Mouse (Mus musculus) adipocyte (in vitro differentiated cells): ENCODE measurements around the gene Lrat.

Experiments used
- DNase-seq: peaks from one replicate; pipeline ENCODE4 v3.0.0-alpha.2; 2016; ENCODE audit warnings: low spot score

The Lrat gene

DNA sequence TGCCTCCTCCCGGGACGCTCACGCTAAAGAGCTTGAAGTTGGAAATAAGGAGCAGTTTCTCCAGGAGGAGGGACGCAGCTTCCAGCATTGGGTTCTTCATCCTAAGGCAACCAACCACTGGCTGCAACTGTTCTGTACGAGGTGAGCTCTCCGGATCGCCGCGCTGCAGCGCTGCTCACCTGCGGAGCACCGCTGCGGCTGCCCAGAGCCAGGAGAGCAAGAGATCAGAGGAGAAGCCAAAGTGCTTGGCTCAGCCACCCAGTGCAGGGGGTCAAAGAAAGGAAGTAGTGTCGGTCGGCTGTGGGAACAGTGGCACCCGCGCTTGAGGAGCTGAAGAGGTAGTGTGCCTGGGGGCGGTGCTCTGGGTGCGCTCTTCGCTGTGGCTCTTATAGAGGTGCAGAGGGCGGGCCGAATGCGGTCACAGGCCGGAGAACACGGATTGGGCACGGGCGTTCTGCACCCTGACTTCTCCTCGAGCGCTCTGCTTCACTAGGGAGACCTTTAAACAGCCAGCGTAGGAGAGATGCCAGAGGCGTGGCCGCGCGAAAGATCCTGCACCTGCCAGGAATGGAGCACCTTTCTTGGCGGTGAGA lies at the start of gene Lrat:
Gene Lrat (minus strand): TSS at position 361 of the 593 bp plus-strand sequence.
- DNase-seq: no peak

DNA sequence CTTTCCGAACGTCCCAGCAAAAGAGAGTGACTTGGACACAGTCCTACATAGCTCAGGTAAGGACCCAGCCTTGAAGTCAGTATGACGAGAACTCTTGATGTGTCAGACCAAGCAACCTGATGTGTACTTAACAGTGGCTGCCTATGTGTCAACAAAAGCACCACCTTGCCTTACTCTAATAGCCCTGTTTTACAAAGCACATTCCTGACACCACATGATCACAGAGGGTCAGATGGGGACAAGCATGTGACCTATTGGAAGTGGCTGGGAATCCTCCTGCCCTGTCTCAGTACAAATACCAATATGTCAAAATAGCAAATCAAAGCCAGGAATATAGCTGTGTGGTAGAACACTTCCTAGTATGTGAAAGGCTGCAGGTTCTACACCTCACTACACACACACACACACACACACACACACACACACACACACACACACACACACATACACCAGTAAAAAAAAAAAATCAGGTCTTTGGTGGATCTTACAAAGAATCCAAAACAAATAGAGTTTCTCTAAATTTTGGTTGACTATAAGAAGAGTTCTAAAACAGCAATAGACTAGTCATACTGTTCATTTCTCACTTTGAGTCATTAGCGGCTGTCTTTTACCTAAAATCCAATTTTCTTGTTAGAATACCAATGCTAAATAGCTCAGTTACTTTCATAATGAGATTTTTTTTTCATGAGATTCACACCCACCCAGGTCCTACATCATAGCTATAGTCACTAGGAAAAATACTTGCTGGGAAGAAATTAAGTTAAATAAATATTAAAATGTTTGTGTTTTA lies 48.6 kb upstream of the Lrat start:
- DNase-seq: no peak

DNA sequence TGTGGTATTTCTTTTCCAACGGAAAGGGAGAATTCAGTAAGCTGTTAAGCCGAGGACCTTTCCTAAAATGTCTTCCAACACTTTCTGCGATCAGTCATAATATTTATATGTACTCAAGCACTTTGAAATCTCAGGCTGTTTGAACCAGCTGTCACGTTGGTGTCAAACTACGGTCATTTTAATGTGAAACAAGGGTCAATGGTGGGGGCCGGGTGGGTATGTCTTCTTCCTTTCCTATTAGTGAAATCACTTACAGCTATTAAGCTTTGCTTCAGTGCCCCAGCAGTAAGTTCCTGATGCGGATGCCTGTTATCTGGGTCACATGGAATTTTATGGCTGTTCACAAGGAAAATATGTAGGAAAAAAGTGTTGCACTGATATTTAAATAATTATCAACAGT lies 46.9 kb upstream of the Lrat start:
- DNase-seq: no peak

DNA sequence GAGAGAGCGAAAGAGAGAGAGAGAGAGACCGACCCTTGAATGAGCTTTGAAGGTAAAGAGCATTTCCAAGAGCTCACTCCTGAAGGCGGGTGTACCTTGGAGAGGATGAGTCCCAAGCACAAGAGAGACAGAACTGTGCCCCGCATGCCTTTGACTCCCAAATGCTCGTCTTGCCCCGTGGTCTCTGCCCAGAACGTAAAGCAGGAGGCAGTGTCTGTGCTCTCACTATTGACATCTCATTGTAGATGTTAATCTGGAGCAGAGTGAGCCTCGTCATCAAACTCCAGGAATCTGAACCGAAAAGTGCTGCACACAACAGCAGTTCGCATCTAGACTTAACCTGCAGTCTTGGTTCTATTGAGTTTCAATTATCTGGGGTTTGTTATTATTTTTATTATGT lies 46.4 kb upstream of the Lrat start:
- DNase-seq: no peak

DNA sequence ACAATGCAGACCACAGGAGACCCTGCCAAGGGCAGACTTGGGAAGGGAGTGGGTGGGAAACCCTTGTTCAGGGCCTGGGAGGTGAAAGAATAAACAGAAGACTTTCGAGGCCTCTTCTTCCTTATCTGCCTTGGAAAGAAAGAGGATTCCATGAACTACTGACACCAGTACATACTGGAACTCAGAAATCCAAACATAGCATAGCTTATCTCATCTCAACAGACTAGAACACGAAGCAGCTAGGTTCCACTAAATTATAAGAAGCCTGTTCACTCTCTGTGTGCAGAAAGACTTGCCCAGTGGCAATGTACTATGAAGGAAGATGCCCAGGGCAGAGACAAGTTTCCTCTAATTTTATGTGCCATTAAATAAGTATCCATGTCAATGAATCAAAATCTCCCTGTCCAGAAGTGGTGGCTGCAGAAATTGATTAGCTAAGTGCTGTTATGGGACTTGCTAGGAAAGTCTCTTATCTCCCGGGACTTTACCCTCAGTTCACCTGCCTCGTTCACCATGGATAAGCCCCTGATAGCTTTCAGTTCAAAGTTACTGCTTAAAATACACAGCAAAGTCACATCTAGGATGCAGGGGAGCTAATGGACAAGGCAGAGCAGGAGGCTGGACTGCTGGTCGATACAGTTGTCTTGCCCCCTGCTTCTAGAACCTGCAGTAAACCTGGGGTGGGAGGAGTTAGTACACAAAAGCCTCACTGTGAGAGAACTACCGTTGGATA lies 42.8 kb upstream of the Lrat start:
- no peak for DNase-seq

DNA sequence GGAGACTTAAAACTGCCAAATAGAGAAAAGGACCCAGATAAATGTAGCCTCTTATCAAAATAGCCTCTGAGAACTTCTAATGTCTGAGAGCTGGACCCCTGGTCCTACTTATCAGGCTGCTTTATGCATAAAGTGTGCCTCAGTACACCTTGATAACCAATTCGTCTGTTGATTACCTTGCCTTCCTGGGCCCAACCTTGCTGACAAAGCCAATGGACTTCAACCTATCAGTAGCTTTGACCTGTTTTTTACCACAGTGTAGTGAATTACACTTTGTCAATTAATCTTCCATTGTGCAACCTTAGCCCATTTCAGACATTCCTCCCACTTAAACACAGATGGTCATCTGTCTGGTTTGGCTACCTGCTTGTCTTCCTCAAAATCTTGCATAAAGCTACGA lies 24.1 kb upstream of the Lrat start:
- no peak for DNase-seq

DNA sequence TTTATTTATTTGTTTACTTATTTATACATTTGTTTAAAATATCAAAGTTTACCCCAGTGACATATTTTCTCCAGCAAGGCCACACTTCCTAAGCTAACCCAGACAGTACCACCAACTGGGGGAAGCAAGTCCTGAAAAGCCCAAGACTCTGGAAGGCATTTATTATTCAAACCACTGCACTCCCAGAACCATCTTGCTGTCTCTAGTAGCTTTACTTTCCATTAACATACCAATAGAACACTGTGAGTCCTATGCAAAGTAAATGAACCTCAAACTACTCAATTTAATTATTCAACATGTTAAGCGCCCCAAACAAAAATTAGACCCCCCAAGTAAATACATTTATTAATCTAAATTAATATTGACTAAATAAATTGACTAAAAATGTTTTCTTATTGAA lies 11.9 kb upstream of the Lrat start:
- no peak for DNase-seq

DNA sequence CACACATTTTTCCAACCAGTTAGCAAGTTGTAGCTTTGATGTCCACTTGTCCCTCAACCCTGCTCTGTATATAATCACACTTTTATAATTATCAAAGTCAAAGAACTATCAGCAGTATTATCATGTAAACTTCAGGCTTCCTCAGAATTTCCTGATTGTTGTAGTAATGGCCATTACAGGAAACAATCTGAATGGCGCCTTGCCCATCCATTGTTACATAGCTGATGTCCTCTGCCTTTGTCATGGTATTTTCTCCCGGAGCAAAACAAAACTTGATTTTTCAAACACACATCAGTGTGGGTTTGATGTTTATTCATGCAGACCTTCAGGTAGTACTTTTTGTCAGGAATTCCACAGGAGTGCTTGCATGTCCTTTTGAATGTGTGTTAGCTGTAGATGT lies 4.9 kb upstream of the Lrat start:
- DNase-seq: no peak

DNA sequence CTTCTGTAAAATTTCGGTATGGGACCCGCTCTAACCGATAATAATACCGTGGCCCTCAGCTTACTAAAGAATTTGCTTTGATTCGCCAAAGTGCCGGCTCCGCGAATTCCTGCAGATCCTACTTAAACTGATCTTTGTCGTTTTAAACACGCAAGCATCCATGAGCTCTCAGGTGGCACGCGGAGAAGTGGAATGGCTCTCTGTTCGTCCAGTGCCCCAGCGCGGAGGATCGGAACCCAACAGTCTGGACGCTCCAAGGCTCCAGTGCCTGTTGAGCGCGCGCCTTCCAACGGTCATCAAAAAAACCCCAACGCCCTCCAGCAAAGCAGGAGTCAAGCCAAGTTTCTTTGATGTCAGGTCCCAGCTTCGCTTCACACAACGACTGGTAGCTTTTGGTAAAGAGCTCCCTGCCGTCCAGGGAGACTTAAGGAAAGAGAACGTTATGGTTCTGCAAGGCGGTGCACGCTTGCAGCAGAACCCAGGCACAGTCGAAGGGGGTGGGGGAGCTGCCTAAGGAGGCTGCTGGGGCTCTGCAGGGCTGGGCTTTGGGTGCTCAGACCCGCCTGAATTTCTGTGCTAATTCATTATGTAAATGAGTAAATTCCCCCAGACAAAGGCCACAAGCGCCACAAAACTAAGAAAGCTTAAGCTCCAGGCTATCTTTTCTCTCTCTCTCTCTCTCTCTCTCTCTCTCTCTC lies 587 bp upstream of the Lrat start:
- DNase-seq: no peak

DNA sequence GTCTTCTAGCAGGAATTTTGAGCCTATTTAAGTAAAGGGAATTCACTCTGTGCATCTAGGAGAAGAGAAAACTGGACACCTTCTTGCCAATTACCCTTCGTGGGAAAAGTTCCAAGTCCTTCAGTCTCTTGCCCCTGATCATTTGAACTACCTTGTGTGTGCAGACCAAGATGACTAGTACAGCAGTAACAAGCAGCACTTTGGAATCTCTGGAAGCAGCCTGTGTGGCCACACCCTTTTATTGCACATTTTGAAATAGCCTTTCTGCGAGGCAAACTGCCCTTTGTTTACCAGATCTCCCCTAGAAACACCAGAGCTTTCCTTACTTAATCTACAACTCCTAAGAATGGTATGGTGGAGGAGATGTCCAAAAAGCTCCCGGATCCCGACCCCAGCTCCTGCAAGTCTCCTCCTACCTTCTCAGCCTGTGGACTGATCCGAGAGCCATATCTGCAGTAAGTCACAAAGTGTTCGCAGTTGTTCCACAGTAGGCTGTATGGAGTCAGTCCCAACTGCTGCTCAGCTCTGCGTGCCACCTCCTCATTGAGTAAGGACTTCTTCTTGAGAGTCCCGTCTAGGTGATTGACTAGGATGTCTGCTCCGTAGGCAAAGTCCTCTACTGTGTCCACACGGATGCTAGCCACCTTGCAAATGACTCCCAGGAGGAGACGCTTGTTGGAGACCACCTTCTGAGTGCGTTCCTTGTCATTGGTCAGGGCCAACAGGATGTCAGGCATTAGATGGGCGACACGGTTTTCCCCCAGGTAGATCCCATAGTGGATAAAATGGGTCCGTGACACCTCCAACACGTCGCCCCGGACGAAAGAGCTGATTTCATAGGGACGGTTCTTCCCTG lies 788 bp downstream of the Lrat start:
- DNase-seq: no peak

DNA sequence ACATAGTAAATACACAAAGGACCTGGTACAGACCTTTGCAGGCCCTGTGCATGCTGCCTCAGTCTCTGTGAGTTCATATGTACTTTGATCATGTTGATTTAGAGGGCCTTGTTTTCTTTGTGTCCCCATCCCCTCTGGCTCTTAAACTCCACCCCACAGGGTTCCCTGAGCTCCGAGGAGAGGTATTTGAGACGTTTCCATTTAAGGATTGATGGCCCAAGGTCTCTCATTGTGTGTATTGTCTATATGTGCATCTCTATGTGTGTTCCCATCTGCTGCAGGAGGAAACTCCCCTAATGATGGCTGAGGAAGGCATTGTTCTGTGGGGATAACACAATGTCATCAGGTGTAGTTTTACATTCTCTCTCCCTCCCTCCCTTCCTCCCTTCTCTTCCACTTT lies 14.9 kb downstream of the Lrat start:
- DNase-seq: no peak

DNA sequence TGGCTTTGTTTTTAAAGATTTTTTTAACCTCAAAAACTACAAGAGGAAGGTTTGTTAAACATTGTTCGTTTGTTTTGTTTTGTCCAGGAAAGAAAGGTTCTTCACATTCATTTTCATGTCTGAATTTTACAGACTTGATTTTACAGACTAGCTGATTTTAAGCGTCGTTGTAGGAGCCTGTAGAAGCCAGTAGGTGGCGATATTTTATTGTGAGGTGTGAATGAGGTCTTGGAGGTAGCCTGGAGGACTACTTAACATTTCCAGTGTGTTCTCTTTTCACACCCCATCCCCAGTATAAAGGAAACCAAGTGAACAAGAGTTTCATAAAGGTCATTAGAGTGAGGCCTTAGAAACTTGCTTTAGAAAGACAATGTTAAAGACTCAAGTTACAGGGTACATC lies 26.5 kb downstream of the Lrat start:
- peak; percentile 18 for DNase-seq

DNA sequence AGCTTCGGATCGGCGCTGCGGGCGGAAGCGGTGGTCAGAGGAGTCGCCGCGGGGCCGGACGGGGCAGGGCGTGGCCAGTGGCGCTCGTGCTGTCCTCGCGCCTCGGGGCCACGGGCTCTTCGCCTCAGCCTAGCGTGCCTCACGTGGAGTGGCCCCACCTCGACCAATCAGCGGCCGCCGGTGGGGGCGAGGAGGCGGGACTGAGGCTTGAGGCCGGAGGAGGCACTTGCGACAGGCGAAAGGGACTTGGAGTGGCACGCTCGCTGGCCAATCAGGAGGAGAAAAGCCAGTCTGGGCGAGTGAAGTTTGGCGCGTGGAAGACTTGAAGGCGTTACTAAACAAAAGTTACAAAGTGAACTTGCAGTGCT lies 27.4 kb downstream of the Lrat start, which contains the start of gene Rbm46:
Gene Rbm46 (minus strand): TSS at position 112 of the 368 bp plus-strand sequence.
- DNase-seq: no peak

DNA sequence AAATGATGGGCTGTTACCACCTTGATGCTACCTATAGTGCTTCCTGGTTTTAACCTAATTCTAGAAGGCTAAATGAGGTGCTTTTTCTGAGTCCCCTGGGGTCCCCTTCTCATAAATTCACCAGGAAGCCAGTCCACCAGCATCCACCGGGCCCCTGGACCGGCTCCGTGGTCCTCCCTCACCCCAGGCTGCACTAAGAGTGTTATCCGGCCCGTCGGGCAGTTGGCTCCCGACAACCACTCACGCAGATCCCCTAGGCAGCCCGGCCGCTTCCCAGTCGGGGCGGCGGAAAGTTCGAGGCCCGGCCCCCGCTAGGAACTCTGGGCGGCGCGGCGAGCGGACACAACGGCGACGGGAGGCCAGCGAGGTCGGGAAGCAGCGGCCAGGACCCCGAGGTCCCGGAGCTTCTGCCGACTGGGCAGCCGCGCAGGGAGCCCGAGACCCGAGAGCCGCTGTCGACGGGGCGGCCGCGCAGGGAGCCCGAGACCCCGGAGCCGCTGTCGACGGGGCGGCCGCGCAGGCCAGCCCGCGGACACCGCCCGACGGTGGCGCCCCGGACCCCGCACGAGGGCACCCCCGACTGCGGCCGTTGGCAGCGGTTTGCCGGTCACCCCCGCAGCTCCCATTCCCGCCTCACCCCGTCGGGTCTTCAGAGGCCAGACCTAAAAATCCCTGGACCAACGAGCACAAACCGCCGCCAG lies 28.0 kb downstream of the Lrat start:
- DNase-seq: no peak

DNA sequence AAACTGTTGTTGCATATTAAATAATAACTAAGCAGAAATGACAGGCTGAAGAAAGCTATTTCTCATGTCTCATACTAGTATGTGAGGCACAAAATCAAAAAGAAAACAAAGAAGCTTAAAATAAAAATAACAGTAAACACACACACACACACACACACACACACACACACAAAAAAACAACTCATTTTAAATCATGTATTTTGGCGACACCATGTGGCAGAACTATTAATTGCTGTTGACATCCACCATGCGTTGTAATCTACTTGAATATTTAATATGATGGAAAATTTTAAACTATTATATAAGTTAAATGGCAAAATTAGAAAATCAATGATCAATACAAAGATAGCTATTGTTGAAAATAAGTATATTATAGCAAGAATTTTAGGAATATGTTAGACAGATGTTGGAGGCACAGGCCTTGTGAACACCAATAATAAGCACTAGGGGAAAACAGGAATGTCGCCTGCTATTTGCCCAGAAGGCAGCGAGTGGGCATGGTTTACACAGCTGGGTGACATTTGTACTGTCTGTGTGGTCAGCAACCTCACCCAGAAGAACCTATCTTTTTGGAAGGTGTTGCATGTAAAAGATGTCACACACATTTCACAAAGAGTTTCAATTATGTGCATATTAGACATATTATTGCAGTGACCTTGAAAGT lies 46.2 kb downstream of the Lrat start:
- peak; percentile 54 for DNase-seq
